Mouse (Mus musculus) frontal cortex, postnatal 14 days (tissue): ENCODE measurements around the gene Eva1c.

Experiments
- DNase-seq, 2 experiments: peaks; one replicate each; pipeline ENCODE4 v3.0.0; 2022; ENCODE audit warnings: low spot score in 2 of 2

Eva1c gene

DNA sequence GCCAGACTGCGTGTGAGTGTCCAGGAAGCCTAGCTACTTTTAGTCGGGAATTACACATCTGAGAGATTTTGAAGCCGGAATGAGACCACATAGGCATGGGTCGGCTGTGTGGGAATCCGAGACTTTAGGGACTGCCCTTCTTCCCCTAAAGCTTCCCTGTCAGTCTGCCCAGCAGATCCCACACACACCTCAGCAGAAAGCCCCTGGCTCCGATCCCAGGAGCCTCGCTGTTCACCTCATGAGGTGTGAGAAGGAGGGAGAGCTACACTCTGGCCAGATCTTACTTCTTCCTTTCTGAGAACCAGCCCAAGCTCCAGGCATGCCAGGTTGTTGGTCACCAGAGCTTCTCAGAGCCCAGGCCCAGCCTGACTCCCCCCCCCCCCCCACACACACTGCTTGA lies 38.2 kb downstream of the Eva1c start:
- DNase-seq, result no peak

DNA sequence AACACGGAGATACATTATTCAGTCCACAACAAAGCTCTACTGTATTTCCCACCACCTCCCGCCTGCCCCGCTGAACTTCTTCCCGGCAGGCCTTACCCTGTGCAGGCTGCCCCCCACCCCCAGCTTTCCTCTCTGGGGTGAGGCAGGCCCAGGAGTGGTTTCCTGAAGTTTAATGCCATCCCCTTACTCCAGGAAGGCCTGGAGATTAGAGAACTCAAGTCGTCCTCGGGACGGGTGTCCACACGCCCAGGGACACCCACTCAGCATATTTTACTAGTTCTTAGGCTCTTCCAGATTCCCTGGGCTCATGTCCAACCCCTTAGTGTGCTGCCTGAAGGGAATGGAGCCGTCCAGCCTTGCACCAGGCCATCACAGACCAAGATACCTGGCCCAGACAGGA lies 39.1 kb downstream of the Eva1c start:
- DNase-seq, result no peak

DNA sequence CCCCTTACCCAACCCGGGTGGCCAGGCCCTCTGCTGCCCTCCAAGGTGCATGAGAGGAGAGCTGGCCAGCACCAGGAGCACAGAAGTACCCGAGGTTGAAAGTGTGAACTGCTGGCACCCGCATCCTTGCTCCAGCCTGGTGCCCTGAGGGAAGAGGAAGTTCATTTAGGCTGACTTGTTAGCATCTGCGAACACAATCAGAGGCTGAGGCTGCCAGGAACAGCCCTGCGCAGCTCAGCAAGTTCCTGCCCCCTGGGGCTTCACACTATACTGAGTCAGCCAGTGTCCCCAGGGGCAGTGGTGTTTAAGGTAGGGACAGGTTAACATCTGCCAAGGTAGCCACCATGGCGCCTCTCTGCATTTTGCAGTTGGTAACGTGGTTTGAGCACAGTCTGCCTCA lies 41.6 kb downstream of the Eva1c start:
- no peak for DNase-seq

DNA sequence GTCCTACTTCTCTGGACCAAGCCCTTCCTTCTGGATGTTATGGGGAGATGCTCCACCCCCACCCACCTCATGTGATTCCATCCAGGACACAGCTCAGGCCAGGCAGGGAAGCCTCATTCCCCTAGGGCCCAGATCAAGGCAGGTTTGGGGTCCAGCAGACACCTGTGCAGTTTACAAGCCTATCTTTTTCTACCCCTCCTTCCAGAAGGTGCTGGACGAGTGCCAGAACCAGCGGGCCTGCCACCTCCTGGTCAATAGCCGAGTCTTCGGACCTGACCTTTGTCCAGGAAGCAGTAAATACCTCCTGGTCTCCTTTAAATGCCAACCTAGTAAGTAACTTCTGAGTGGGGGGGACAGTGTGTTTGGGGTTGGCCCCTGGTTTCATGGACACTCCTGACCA lies 42.8 kb downstream of the Eva1c start:
- DNase-seq, result no peak

DNA sequence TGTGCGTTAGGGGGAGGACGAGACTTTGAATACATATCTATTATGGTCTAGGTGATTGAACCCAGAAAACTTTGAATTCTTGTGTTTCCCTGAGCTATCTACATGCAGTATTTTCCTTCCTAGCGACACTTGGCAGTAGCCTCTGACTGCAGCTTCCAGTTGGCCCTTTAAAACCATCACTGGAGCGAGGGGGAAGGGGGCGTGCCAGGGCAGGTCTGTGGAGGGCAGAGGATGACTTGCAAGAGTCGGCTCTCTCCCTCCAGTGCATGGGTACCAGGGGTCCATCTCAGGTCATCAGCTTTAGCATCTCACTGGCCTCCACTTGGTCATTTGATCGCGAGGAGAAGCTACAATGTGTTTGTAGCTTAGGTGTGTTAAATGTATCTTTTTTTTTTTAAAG lies 46.4 kb downstream of the Eva1c start:
- no peak for DNase-seq

DNA sequence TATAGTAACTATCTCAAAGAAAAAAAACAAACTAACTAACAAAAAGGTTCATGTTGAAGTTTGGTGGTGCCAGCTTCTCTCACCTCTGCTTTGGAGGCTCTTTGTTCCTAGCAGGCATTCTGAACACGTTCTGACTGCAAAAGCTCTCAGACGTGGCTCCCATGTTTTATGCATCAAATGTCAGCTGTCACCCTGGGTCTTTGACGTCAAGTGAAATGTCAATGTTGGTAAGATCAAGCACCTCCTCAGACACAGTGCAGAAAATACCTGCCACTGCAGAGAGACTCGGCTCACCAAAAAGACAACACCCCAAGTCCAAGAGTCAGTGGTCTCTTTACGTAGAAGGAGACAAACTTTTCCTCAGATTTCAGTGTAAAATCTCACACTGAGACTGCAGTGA lies 48.0 kb downstream of the Eva1c start:
- no peak for DNase-seq

DNA sequence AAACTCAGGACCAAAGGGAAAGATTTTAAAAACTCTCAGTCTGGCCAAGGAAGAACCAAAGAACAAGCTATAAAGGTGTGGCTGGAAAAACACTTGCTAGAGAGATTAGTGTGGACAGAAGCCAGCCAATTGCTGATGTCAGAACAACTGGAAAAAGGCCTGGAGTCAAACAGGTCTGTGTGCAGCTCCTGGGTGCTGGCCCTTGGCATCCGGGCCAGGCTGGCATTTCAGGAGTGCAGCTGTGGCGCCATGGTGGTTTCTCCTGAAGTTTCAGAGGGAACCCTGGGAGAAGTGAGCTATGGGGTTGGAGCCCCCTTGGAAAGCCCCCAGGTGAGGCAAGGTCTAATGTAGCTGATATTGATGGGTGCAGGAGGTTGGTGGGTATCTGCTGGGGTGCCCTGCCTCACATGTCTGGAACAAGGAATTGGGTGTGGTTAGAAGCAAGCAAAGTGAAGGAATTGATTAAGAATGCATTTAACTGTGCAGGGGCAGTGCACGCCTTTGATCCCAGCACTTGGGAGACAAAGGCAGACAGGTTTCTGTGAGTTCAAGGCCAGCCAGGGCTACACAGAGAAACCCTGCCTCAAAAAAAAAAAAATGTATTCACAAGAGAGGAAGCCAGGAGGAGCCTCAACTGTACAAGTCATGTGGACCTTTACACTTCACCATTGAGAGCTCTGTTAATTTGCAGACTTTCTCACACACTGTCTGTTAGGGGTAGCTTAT lies 51.8 kb downstream of the Eva1c start:
- DNase-seq, result no peak

DNA sequence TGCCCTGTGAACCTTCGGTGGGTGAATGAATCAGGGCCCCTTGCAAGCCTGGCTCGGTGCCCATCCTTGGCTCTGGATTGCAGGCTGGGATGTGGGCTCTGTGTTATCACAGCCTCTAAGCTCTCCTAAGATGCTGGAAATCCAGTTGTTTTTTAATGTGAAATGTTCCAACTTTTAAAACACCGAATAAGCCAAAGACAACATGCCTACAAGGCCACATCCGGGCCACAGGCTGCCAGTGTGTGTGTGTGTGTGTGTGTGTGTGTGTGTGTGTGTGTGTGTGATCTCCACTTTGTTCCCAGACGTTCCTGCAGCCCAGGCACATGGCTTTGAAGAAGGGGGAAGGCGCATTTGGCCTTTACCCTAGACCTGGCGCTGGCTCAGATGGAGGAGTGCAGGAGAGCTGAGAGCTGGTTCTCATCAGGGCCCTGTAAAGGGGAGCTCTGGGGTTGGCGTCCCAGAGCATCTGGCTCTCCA lies 56.0 kb downstream of the Eva1c start:
- DNase-seq, result no peak

DNA sequence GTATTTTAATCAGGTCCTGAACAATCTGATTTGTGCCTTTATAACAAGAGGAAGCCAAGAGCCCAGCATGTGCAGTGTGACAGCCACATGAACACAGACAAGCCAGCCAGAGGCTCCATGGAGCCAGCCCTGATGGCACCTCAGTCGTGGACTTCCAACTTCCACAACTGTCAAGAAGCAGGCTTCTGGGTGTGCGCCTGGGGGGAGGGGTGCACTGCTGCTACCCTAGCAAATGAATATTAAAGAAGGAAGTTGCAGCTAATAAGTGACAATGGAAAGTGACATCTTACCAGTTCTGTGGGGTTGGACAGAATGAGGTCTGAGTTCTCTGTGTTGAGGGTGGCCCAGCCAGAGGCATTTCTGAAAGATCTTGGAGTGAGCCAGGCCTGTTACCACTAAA lies 58.8 kb downstream of the Eva1c start:
- DNase-seq, result no peak

DNA sequence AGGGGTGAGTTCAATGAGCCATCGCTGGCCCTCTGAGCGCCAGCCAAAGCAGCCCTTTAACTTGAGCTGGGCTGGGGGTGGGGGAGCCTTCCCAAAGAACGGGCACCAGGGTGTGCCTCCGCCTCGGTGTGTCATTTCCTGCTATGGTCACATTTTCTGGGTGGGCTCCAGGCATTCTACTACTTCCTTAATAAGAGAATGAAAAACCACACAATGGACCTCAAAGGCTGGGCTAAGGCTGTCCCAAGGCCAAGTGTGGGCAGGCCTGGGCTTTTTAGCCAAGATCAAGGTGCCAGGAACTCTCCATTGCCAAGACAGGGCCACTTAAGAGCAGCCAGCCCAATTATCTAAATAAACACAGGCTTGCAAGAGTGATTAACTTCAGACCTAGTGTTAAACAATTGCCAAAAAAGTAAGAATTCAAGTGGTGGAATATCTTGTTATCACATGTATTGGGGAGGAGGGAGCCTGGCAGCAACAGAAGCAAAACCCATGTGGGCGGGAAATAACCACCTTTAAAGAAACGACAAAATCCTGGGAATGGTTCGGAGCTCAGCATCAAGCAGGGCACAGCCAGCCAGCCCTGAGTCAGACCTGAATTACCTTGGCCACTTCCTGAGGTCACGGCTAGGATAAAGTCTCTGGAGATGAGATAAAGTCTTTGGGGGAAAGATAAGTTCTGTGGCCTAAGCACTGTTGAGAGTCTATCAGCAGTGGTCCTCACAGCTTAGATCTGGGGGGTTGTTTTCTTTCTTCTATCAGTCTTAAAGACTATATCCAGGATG lies 59.5 kb downstream of the Eva1c start:
- DNase-seq, result no peak

DNA sequence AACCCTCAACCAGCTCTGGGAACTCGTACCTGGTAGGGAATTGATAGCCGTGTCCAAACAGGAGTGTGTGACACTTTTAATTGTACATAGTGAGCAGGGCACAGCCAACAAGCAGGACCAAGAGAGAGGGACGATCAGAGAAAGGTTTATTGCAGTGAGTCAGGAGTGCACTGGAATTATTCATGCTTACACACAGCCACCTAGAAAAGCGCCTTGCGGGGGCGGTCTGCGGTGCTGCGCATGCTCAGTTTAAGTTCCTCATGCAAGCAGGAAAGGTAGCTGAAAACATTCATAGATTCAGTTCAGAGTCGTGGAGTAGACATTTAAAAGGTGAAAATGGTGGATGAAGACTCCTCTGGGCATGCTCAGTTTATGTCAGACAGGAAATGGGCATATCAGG lies 64.2 kb downstream of the Eva1c start:
- DNase-seq, result no peak

DNA sequence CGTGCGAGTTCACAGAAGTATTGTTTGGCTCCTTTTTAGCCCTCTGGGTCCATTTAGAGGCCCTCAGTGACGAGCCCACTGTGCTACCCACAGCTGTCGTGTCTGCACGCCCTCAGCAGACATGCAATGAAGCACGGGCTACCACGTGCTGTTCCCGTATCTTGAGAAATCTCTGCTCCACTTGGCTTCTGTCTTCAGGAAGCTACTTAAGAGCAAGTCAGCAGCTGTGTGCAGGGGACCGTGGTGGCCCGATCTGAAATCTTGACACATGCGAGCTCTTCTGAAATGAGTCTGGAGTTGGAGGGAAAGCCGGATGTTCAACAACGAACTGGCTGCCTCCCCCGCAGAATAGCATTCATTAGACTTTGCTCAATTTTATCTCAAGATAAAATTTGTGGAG lies 65.1 kb downstream of the Eva1c start:
- DNase-seq, result no peak

DNA sequence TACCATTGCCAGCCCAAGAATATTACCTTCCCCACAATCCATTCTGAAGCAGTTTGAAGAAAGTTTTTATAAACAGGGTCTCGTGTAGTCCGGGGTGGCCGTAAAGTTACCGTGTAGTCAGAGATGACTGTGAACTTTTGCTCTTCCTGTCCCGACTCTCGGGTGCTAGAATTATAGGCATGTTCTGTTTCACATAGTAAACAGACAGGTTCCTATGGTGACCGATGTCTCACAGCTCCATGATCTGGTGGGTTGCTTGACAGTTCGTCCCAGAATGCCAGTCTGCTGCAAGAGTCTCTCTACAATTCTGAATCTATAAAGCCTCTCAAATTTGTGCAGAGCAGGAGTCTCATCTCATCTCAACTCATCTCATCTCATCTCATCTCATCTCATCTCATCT lies 65.6 kb downstream of the Eva1c start:
- no peak for DNase-seq

DNA sequence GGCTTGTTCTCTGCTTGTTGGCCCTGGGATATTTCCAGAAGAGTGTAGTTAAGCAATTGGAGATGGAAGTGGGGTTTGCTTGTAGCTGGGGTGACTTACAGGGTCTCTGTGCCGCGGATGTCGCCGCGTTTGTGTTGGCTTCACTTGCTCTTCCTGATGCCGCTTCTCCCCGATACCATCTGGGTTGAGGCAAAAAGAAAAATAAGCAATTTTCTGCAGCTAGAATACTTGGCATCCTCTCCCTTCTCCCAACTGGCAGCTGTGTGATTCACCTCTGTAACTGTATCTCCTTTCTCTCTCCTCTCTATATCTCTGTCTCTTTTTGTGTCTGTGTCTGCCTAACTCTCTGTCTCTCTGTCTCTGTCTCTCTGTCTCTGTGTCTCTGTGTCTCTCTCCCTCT lies 66.5 kb downstream of the Eva1c start:
- DNase-seq, result no peak

DNA sequence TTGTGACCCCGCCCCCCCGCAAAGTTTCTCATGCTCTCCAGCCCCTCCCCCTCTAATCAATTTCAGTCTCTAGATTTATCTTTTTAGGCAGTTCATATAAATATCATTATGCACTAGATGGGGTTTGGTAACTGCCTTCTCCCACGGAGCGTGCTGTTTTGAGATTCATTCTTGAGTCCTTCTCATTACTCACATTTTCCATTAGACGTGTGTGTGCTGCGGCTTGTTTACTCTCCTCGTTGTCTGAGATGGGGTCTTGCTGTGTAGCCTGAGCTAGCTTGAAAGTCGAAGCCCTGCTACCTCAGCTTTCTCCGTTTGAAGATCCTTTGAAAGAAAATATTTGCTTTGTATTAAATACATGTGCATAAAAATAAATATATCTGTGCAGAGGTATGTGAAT lies 67.3 kb downstream of the Eva1c start:
- DNase-seq, result no peak

DNA sequence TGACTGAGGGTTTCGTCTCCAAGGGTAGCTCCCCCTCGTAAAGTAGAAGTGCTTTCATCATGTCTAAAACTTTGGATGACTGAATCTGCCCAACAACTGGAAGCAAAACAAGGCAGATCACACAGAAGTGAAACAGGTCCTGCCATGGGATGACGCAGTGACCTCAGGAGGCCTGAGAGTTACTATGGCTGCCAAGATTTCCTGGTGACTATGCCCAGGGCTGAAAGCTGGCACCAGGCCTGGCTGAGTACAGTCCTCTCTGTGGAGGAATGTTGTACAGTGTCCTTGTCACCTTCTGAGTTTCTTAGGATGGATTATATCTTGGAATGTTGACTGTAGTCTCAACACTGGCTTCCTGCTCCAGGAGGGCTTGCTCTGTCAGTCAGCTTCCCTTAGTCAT lies 71.1 kb downstream of the Eva1c start:
- DNase-seq, result no peak

DNA sequence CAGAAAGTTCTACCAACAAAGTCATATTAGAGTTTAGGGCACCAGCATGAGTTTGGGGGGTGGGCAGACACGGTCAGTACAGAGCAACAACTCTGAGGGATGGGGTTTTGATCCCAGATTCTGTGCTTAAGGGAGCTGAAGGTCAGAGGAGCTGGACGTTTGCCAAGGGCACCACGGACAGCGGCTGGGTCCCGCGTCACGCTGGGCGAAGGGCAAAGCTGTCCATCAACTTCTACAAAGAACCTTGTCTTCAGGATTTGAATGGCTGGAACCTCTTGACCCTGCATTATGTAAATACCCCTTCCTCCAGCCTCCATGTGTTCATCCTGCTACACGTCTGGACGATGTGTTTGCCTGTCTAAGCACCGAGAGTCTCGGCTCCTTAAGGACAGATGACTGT lies 73.0 kb downstream of the Eva1c start:
- DNase-seq, result no peak

DNA sequence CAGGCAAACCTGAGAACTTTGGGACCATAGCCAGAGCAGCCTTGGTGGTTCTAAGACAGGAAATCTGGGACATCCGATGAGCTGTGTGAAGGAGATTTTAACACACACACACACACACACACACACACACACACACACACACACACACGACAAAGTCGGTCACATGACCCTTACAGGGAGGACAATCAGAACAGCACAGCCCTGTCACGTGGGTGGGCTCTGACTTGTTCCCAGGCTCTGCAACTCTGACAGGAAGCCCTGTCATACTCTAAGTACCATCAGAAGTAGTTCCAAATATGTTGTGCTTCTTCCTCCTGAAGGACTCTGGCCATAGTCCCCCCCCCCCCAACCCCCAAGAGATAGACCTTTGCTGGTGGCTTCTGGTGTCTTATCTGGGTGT lies 74.8 kb downstream of the Eva1c start:
- DNase-seq, result no peak

DNA sequence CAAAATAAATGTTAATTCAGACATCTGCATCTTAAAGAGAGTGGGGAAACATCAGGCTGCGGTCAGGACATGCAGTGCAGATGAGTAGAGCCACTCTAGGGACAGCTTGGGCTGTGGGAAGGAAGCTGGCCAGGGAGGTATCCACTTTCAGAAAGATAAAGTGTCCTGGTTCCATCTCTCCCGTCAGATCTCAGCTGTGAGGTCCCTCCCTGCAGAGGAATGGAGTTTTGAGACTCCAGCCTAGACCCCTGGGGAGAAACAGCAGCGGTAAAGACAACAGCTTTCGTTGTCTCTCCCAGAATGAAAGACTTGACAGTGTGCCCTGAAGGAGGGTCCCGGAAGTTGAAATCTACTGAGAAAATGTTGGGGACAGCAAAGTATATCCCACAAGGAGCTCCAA lies 76.8 kb downstream of the Eva1c start:
- DNase-seq, result no peak

DNA sequence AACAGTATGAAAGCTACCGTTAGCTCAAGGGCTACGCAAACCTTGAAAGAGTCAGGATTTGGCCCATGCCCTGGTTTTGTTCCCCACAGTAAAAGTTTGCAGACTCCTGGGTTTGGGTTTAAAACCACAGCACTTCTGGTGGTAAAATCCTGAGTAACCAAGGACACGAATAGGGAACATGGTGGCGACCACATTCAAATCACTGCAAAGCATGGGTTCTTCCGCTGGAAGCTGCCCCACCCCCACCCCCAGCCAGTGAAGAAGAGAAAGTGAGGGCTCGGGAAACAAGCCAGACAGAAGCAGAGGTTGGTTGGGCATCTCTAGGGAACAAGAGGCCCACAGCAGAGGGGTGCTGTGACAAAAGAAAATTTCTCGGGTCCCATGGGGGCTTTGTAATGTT lies 80.7 kb downstream of the Eva1c start:
- no peak for DNase-seq

DNA sequence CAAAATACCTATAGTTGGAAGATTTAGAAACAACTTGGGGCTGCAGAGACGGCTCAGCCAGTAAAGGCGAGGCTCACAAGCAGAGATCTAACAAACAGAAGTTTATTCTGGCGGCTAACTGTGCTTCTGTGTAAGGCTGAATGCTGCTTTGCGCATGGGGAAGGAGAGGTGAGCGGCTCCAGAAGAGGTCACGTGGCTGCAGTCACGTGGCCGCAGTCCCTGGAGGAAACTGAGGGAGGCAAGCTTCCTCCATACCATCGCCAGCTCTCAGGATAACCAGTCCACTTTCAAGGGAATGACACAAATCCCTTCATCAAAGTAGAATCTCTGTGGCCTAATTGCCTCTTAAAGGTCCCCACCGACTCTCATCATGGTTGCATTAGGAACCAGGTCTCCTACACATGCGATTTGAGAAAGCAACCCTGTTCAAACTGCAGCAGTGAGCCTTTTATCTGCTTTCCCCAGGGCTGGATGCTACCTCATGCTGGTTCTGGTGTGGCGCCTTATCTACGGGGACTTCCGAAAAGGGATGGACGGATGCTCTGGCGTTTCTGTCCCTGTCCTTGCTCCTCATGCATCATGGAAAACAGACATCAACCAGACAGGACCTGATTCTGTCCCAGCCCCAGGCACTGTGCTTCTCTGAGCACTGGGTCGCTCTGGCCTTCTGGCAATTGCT lies 84.5 kb downstream of the Eva1c start:
- no peak for DNase-seq

DNA sequence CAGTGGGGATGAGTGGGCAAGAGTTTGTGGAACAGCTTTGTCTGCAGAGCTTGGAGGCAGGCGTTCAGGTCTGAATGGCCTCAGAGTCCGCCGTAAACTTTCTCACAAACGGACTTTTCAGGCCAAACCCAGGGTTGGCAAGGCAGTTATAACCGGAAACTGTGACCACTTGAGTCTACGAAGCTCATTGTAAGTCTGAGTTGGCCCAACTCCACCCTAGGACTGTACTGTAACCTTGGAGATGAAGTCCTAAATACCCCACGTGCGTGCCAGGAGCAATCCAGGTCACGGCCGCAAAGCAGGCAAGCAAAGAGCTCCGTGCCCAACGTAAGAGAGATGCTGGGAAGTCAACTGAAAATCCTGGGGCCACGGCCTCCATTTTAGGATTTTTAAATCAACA lies 85.2 kb downstream of the Eva1c start:
- DNase-seq, result no peak

DNA sequence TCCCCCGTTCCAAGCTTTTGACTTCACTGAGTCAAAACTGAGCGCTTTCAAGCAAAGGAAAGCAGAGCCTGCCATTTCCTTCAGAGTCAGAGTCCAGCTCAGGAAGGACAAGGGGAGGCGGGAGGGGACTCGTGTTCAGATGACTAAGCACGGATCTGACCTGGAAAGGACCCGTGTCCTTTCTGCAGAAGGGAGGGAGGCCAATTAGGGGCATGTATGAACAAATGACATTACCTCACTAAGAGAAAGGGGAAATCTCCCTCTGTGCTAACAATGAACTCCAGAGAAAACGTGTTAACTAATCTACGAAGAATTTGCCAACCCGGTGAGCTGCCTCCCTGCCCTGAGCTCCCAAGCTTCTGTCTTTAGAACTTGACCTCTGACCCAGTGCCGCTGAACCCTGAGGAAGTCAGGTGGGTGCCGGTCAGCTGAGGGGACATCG lies 89.5 kb downstream of the Eva1c start:
- DNase-seq, result no peak
